In the genomic region with DNA sequence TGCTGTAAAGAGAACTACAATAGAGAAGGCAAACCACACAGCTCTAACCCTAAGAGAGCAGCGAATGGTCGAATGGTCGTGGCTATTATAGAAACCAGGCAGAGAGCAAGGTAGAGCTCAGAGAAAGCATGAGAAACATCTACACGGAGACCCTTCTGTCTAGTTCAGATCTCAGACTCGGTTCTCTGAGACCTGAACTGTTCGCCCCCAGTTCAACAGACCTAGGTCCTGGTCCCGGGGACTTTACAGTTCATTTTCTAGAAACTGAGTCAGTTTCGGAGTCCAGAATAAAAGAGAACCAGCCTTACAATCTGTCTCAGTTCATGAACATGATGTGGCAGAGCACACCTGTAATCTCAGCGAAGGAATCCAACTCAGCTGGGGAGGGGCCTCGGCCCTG, we compare ENCODE assay signal across 7 mouse cellular contexts. TPM values are rescaled to one million over a fixed set of nuclear protein-coding genes. Genes with fewer than 3 reads are reported as not detected.
DNase-seq lines count a peak whose midpoint lies in the region; ATAC-seq lines count a peak whose summit lies in the region.

No protein-coding gene starts in this region.

- H3K4me3 ChIP-seq in lung, embryonic 15.5 days, result peak overlapping the region; percentile 56
- H3K4me3 ChIP-seq in forebrain, embryonic 14.5 days (ENCODE audit: low read depth, low read length), result peak overlapping the region; percentile 27
- peak overlapping the region; percentile 79 for H3K4me3 ChIP-seq in limb, embryonic 15.5 days
- H3K4me3 ChIP-seq in stomach, embryonic 15.5 days (replicated peaks), result peak overlapping the region; percentile 75

- peak overlapping the region; percentile 96 for H3K27ac ChIP-seq in lung, embryonic 15.5 days
- peak overlapping the region; percentile 30; the same call in 1 of the 2 replicates for H3K27ac ChIP-seq in forebrain, embryonic 14.5 days (ENCODE audit: low read depth, low read length)
- peak overlapping the region; percentile 94 for H3K27ac ChIP-seq in limb, embryonic 15.5 days
- peak overlapping the region; percentile 89 for H3K27ac ChIP-seq in stomach, embryonic 15.5 days

- H3K27me3 ChIP-seq in lung, embryonic 15.5 days, result no peaks in the 10 kb centered on the region
- peaks cover 11% of the 10 kb centered on the region for H3K27me3 ChIP-seq in forebrain, embryonic 14.5 days (replicated peaks; ENCODE audit: control insufficient read depth, insufficient read depth, low read length)
- H3K27me3 ChIP-seq in limb, embryonic 15.5 days, result no peaks in the 10 kb centered on the region
- no peaks in the 10 kb centered on the region for H3K27me3 ChIP-seq in stomach, embryonic 15.5 days (replicated peaks)

- DNase-seq in lung, postnatal 36 days, result no peak
- DNase-seq in forebrain, embryonic 14.5 days (ENCODE audit: low spot score), result no peak
- no peak for DNase-seq in thymus, postnatal 14 days

- no peaks in the 10 kb centered on the region for H3K9me3 ChIP-seq in lung, embryonic 15.5 days
- no peaks in the 10 kb centered on the region for H3K9me3 ChIP-seq in forebrain, embryonic 14.5 days (replicated peaks; ENCODE audit: control insufficient read depth, low read length)
- H3K9me3 ChIP-seq in limb, embryonic 15.5 days, result no peaks in the 10 kb centered on the region
- no peaks in the 10 kb centered on the region for H3K9me3 ChIP-seq in stomach, embryonic 15.5 days

- H3K9ac ChIP-seq in lung, embryonic 15.5 days, result no peak overlapping the region
- H3K9ac ChIP-seq in forebrain, embryonic 14.5 days (ENCODE audit: low read length), result peak overlapping the region; percentile 75
- H3K9ac ChIP-seq in limb, embryonic 15.5 days, result no peak overlapping the region
- H3K9ac ChIP-seq in stomach, embryonic 15.5 days, result no peak overlapping the region

- H3K4me2 ChIP-seq in lung, embryonic 15.5 days, result peak overlapping the region; percentile 80
- H3K4me2 ChIP-seq in forebrain, embryonic 14.5 days (ENCODE audit: low read length), result peak overlapping the region; percentile 92
- peak overlapping the region; percentile 82 for H3K4me2 ChIP-seq in limb, embryonic 15.5 days
- peak overlapping the region; percentile 85 for H3K4me2 ChIP-seq in stomach, embryonic 15.5 days

- 9% methylated on average over 10 of the region's 10 CpGs for WGBS in lung, embryonic 15.5 days
- WGBS in forebrain, embryonic 14.5 days, result 18% methylated on average over 10 of the region's 10 CpGs
- WGBS in limb, embryonic 15.5 days, result 10% methylated on average over 10 of the region's 10 CpGs
- WGBS in stomach, embryonic 15.5 days, result 16% methylated on average over 10 of the region's 10 CpGs

- ATAC-seq in lung, embryonic 15.5 days (ENCODE audit: borderline replicate concordance, extremely low read depth, low FRiP score, low TSS enrichment), result no peak
- no peak for ATAC-seq in forebrain, embryonic 14.5 days
- no peak for ATAC-seq in limb, embryonic 15.5 days (ENCODE audit: insufficient number of reproducible peaks, low FRiP score, low TSS enrichment, low read depth)
- no peak for ATAC-seq in stomach, embryonic 15.5 days (ENCODE audit: insufficient read depth, low FRiP score, low read depth)
- ATAC-seq in monocyte, adult 5-6 weeks (replicated peaks; ENCODE audit: insufficient number of reproducible peaks, low FRiP score, low TSS enrichment, poor library complexity, severe bottlenecking), result no peak

- no peaks in the 10 kb centered on the region for H3K36me3 ChIP-seq in lung, embryonic 15.5 days
- no peaks in the 10 kb centered on the region for H3K36me3 ChIP-seq in forebrain, embryonic 14.5 days (ENCODE audit: control insufficient read depth, insufficient read depth, low read length)
- no peaks in the 10 kb centered on the region for H3K36me3 ChIP-seq in limb, embryonic 15.5 days
- no peaks in the 10 kb centered on the region for H3K36me3 ChIP-seq in stomach, embryonic 15.5 days

- peaks cover 60% of the 10 kb centered on the region for H3K4me1 ChIP-seq in lung, embryonic 15.5 days
- H3K4me1 ChIP-seq in forebrain, embryonic 14.5 days (ENCODE audit: control insufficient read depth, insufficient read depth, low read length), result peaks cover 33% of the 10 kb centered on the region
- H3K4me1 ChIP-seq in limb, embryonic 15.5 days, result peaks cover 63% of the 10 kb centered on the region
- H3K4me1 ChIP-seq in stomach, embryonic 15.5 days, result peaks cover 41% of the 10 kb centered on the region

RNA-seq across cellular contexts. Expression of a gene that starts 1.6 kb away (rescaled TPM):
- polyA plus RNA-seq in lung, embryonic 15.5 days (2015; fragmentation: Nextera tagmentation; extraction: Ambion mirVana), result 134 and 143 TPM in 2 replicates
- polyA plus RNA-seq in forebrain, embryonic 14.5 days (2014; fragmentation: Nextera tagmentation; extraction: Ambion mirVana), result 29.2 and 32.8 TPM in 2 replicates
- polyA plus RNA-seq in limb, embryonic 15.5 days (2015; fragmentation: Nextera tagmentation; extraction: Ambion mirVana), result 167 and 168 TPM in 2 replicates
- polyA plus RNA-seq in stomach, embryonic 15.5 days (2015; fragmentation: Nextera tagmentation; extraction: Ambion mirVana), result 117 and 138 TPM in 2 replicates
- total RNA-seq in monocyte, adult 5-6 weeks (2017), result 3.7 to 18.6 TPM (median 15.7 TPM) in 3 replicates

RNA-seq across cellular contexts. Expression of a gene that starts 19.5 kb away (rescaled TPM):
- polyA plus RNA-seq in lung, embryonic 15.5 days (2015; fragmentation: Nextera tagmentation; extraction: Ambion mirVana), result 74.8 and 81.0 TPM in 2 replicates
- 4.5 and 5.9 TPM in 2 replicates for polyA plus RNA-seq in forebrain, embryonic 14.5 days (2014; fragmentation: Nextera tagmentation; extraction: Ambion mirVana)
- polyA plus RNA-seq in limb, embryonic 15.5 days (2015; fragmentation: Nextera tagmentation; extraction: Ambion mirVana), result 33.9 and 36.2 TPM in 2 replicates
- polyA plus RNA-seq in stomach, embryonic 15.5 days (2015; fragmentation: Nextera tagmentation; extraction: Ambion mirVana), result 19.0 and 19.5 TPM in 2 replicates
- total RNA-seq in monocyte, adult 5-6 weeks (2017), result not detected in 3 replicates

RNA-seq across cellular contexts. Expression of a gene that starts 47.7 kb away (rescaled TPM):
- polyA plus RNA-seq in lung, embryonic 15.5 days (2015; fragmentation: Nextera tagmentation; extraction: Ambion mirVana), result 27.1 and 28.5 TPM in 2 replicates
- 35.8 and 42.6 TPM in 2 replicates for polyA plus RNA-seq in forebrain, embryonic 14.5 days (2014; fragmentation: Nextera tagmentation; extraction: Ambion mirVana)
- 22.0 and 24.2 TPM in 2 replicates for polyA plus RNA-seq in limb, embryonic 15.5 days (2015; fragmentation: Nextera tagmentation; extraction: Ambion mirVana)
- polyA plus RNA-seq in stomach, embryonic 15.5 days (2015; fragmentation: Nextera tagmentation; extraction: Ambion mirVana), result 23.1 and 26.7 TPM in 2 replicates
- total RNA-seq in monocyte, adult 5-6 weeks (2017), result 10.0 to 12.9 TPM (median 10.6 TPM) in 3 replicates

Comparison
In these comparisons a context has a peak if more than half of its experiments do, and no peak if none do; other contexts are left out.
1. H3K27ac ChIP-seq: peak in every context shown above with its lines; median percentile 96 in lung, embryonic 15.5 days; 94 in limb, embryonic 15.5 days; 89 in stomach, embryonic 15.5 days; 30 in forebrain, embryonic 14.5 days.
2. H3K4me3 ChIP-seq: peak in every context shown above with its lines; median percentile 79 in limb, embryonic 15.5 days; 75 in stomach, embryonic 15.5 days; 56 in lung, embryonic 15.5 days; 27 in forebrain, embryonic 14.5 days.